Mouse (Mus musculus): ENCODE results near the gene Olfm2.
"Not testable (repeated sequence)": the region's sequence is repeated elsewhere in the genome, so short reads cannot be mapped to it uniquely, and the experiment has no call there.

Olfm2 gene

DNA sequence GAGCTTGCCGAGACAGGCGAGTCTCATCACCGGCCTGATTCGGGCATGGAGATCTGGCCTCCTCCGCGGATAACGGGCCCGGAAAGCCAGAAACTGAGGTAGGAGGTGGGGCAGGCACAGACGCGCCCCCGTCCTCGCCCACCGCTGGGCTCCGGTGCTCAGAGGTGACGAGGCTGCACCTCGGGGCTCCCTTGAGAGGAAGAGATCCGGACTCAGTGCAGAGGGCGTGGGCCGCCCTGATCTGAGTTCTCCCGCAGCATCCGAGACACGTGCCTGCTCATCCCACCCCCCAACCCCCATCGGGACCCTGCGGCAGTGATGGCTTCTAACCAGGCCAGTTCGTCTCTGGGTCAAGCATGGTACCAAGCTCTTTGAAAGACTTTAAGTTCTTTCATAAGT is 93.9 kb downstream of the Olfm2 start:
- no peak for DNase-seq

DNA sequence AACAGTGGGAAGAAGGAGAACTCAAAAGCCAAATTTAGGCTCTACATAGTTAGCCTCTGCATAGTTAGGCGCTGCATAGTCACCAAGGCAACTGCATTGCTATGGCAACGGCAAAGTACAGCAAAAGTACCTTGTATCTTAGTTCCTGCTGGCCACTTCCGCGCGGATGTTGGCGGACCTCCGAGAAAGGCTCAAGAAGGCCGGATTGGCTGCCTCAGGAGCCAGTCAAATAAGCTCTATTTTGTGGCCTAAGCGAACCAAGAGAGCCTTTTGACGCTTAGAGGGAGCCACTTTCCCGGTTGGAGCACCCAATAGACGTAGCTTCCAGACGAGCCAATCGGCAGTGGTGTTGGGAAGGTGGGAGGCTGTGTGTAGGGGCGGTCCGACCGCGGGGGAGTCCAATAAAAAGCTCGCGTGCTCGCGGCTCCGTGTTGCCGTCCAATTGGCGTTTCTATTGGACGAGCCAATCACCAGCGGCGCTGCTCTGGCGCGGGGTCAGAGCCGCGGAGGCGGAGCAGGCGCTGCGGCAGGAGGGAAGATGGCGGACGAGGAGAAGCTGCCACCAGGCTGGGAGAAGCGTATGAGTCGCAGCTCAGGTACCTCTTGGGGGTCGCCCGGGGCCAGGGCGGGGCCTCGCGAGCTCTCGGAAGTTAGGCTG is 94.4 kb downstream of the Olfm2 start, which contains the start of gene Pin1:
Gene Pin1 (plus strand): TSS at position 494 of the 658 bp plus-strand sequence.
- peak; percentile 97 to 98 for DNase-seq

DNA sequence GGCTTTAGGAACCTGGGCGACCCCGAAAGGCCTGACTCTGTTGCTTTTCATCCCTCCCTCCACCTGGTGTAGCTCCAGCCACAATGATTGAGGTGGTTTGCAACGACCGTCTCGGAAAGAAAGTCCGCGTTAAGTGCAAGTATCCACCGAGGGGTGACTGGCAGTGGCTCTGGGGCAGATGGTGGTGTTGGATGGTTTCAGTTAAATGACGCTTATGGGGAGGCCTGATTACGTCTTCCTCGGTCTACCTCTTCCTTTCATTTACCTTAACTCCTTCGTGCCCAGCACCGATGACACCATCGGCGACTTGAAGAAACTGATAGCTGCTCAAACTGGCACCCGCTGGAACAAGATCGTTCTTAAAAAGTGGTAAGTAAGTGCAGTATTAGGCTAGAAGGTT is 101.0 kb downstream of the Olfm2 start:
- peak; percentile 36 to 40 for DNase-seq

DNA sequence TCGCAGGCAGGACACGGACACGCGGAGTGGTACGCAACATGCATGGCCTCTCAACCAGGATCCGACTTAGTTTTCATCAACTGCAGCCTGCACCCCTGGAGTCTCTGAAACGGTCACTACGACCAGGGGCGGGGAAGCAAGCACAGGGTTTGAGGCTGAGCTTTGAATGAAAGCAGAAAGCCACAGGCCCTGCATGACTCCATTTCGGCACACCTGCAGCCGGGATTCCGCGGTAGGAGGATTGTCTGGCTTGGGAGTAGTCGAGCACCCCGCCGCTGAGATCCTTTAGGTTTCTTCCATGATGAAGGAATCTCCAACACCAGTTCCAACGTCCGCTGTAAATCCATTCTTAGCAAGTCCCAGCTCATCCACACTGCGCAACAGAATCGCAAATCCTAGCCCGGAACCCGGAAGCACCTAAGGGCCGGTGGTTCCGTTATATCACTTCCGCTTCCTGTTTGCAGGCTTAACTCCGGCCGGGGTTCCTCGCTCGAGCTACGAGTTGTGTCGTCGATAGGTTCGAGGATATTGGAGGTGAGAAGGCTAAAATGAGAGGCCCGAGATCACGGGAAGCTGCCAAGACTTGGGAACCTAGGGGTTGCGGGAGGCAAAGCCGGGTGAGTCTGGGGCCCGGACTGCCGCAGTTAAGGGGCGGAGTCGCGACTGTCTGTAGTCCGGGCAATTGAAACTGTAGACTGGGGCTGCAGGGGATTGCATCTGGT is 101.6 kb downstream of the Olfm2 start, which contains the start of gene Fbxl12:
Gene Fbxl12 (minus strand): TSS at position 408 of the 722 bp plus-strand sequence.
- peak; percentile 79 to 80 for DNase-seq

DNA sequence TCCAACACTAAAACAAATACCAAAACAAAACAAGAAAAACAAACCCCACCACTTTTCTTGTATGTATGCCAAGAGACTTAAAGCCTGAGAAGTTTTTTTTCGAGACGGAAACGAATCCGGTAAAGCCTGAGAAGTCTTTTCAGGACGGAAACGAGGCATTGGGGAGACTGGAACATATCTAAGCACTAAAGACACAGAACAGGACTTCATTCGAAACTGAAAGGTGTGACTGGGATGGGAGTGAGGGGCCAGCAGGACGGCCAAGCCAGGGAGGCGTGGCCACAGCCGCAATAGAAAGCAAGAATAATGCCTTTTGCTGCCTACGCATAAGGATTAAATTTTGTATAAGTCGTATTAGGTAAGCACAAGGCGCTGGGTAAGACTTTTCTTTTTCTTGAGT is 102.4 kb downstream of the Olfm2 start:
- DNase-seq, result peak in 1 of 2 experiments; percentile 6

DNA sequence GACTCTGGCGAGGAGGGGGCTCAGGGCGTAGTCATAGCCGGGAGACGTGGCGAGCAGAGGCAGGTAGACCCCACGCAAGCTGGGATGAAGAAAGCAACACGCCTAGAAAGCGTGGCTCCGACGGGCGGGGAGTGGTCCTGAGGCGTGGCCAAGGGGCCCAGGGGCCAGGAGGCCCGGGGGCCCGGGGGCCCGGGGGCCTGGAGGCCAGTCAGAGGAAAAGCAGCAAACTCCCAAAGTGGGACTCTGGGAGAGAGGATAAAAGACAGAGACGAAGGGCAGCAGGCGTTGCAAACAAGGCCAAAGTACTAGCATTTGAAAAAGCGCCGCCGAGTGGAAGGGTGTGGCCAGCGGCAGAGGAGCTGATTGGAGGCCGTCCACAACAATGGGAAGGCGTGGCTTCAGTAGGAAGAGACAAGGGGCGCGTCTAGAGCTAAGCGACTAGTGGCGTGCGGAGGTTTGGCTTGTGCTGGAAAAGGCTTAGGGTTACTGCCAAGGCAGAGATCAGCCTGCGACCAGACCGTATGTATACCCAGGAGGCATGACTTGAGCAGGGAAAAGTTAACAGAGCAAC is 103.2 kb downstream of the Olfm2 start:
- DNase-seq, result peak; percentile 67 to 81

DNA sequence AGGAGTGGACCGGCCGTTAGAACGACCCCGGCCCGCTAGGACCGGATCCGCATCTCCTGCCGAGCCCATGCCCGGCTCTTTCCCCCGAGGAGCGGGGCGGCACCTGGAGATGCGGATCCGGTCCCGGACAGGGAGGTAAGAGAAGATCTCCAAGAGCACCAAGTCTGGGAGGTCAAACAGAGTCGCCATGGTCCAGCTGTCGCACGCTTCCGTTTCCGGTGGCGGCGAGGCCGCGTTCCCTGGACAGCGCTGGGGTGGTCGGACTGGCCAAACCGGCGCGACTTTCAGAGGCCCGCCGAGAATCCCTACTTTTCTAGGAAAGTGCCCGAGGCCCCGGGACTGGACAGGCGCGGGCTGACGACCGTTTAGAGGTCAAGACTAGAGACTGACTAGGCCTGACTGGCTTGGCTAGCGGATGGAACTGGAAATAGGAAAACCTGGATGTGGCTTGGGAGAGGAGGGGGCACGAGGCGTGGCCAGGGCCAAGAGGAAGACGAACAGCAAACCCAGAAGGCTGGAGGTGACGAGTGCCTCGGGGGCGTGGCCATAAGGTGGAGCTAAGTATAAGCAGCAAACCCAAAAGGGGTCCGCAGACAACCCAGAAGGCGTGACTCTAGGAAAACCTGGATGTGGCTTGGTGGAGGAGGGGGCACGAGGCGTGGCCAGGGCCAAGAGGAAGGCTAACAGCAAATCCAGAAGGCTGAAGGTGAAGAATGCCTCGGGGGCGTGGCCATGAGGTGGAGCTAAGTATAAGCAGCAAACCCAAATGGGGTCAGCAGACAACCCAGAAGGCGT is 103.9 kb downstream of the Olfm2 start, which contains the start of gene Ubl5:
Gene Ubl5 (plus strand): TSS at position 778 of the 795 bp plus-strand sequence.
- peak; percentile 84 to 91 for DNase-seq

DNA sequence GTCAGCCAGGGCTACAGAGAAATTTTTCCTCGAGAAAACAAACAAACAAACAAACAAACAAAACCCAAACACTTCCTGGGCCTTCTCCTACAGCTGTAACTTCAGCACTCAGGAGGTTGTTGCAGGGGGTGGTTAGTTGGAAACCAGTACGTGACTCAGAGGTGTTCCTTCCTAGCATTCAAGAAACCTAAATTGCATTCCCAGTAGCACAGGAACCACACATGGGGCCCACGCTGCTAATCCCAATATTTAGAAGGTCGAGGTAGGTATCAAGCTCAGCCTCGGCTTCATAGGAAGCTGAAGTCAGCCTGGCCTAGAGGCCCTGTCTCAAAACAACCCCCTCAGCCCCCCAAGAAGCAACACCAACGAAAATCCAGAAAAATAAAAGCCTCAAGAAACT is 104.6 kb downstream of the Olfm2 start:
- DNase-seq, result no peak

DNA sequence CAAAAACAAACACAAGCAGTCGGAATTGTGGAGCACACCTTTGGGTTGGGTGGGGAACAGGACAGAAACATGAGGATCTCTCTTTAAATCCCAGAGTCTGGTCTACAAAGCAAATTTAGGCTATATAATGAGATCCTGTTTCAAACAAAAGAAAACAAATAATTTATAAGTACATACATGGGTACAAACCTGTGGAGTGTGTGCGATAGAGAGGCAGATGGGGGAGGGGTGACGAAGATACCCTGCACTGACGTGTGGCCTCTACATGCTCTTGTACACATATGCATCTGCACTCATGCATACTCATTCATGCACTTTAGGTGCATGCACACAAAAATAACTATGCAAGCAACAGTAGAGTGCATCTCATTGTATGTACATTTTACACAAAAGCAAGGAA is 106.7 kb downstream of the Olfm2 start:
- DNase-seq, result no peak

DNA sequence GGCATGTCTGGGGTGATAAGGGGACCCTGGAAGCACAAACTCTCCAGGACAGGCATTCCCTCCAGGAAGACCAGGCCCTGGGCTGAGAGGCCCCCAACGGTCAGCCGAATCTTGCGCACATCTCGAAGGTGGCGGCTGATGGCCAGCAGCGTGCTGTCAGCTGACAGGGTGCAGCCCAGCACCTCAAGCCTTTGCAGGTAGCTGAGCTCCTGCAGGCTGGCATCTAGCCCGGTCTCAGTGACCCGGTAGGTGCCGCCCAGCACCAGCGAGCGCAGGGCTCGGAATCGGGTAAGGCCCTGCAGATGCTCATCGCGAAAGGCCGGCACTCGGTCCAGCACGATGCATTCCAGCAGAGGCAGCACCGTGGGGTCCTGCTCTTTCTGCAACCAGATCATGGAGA is 107.6 kb downstream of the Olfm2 start:
- no peak for DNase-seq

DNA sequence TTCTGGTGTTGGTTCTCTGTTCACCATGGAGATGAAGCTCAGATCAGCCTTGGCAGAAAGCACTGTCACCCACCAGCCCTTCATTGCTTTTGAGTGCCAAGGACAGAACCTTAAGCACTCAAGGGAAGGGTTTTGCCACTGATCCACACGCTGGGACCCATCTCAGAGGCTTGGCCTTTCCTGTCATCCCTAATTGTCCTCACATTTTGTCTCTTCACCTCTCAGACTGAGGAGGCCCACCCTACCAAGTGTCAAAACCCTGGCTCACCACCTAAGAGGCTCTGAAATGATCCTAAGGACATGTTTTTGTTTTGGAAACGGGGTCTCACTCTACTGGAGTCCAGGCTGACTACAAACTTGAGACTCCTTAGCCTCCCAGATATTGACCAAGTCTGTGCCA is 109.4 kb downstream of the Olfm2 start:
- no peak for DNase-seq

DNA sequence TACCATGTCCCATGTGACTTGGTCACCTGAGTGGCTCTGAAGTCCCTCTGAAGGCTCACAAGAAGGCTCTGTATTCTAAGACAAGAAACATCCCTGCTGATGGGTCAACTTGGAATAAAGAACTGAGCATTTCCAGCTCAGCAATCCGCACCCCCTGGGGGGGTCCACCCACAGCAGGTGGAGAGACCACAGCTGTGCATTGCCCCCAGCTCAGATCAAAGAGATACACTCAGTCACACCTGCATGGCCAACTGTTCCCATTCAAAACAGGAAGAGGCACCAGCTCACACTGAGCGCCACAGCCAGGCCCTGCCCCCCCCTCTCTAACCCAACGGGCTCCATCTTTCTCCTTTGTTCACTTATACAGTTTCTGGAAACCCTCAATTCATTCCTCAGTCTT is 109.9 kb downstream of the Olfm2 start:
- DNase-seq, result no peak

DNA sequence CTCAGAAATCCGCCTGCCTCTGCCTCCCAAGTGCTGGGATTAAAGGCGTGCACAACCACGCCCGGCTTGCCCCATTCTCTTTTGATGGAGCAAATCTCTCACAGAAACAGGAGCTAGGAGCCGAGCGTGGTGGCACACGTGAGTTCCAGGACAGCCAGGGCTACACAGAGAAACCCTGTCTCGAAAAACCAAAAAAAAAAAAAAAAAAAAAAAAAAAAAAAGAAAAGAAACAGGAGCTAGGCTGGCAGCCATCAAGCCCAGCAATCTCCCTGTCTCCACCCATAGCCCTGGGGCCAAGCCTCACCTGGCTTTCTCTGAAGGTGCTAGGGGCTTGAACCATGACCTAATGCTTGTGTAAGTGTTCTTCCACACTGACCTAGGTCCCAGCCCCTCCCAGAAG is 110.5 kb downstream of the Olfm2 start:
- not testable (repeated sequence) for DNase-seq

DNA sequence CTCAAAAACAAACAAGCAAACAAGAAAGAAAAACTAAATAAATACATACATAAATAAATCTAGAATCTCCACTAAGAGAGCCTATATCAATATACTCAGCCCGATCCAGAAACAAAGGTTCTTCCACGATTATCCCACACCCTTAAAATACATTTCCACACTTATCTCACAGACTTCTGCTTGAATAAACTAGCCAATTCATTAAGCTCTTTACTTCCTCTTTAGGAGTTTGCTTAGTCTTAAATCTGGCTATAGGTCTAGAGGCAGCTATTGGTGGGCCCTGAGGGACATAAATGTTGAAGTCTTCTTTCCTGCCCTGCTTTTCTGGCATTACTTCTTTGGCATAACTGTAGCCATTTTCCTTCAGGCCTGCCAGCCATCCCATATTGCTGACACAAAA is 114.8 kb downstream of the Olfm2 start:
- no peak for DNase-seq
